Mouse (Mus musculus) small intestine, adult 10 weeks (tissue): Measurements from ENCODE around the gene Tex46. TPM values are rescaled to one million over a fixed set of nuclear protein-coding genes. Genes with fewer than 3 reads are reported as not detected.

Experiments
- polyA plus RNA-seq: library from polyadenylated mRNA; stranded (reverse); fragments of 350-450 nt; fragmentation: Illumina TruSeq; extraction: RNeasy Lipid Tissue Mini Kit (QIAGEN cat#74804); gene quantifications from one replicate; pipeline ENCODE4 v1.2.3, GENCODE M21; 2014; ENCODE audit warnings: low replicate concordance

The Tex46 gene
- polyA plus RNA-seq: not detected

DNA sequence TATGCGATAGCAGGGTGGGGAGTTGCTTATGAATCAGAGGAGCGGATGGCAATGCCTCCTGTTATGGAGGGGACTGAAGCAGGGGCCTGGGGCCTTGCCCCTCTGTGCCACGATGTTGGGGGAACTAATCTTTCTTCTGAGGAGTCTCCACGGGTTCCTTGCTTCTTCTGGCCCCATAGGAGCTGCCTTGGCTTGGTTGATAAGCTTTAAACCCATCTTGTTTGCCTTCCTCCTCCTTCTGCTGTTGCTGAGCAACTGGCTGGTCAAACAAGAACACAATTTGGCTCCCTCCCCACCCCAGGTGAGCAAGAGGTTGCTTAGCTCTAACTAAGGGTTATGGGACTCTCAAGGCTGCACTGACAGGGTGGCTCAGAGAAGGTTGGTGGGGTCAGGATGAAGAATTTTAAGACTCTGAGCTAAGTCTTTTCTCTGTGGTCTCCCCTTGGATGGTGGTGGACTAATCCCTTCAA, at the start of gene Tex46:
TSS of gene Tex46 (plus strand) at position 51 of the 470 bp plus-strand sequence.

DNA sequence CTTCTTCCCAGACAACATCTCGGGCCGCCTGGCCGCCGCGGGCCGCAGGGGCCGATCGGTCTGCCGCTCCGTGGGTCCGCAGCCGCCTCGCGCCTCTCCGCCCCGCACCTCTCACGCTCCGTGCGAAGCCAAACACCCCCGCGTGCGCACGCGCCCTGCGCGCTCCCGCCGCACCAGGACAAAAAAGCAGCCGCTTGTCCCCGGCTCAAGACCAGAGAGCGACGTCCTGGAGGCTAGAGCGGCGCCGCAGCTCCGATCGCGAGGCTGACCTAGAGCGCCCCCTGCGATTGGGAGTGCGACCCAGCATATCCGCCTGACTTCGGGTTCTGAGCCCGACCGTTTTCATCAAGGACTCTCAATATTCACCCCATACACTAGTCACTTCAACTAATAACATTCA, 7.7 kb upstream of the Tex46 start, which contains the start of gene Kdm1a:
TSS of gene Kdm1a (minus strand) at position 156 of the 400 bp plus-strand sequence.

DNA sequence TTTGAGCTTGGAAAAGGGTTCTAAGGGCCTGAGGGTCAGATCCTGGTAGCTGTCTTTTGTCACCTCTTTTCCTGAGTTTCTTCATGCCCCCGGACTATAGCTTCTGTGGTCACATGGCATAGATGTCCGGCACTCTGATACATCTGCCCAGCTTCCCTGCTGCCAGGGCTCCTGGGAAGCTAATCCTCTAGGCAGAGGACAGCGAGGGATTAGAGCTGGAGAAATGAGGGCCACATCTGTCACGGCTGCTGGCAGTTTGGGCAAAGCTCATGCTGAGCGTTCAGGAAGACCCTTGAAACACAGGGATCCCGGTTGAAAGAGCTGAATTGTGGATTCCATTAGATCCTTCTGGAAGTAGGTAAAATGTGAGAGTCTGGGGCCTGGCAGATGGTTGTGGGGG, 12.2 kb downstream of the Tex46 start, which contains the start of gene Lactbl1:
TSS of gene Lactbl1 (plus strand) at position 234 of the 400 bp plus-strand sequence.

Other genes with a start within 250 kb of the Tex46 start
- not detected for gene Htr1d, start 186.9 kb upstream of the Tex46 start, polyA plus RNA-seq
- 1.3 TPM for gene 6030445D17Rik, start 148.2 kb upstream of the Tex46 start, polyA plus RNA-seq
- 107 TPM for gene Luzp1, start 140.7 kb upstream of the Tex46 start, polyA plus RNA-seq
- gene Kdm1a, start 7.7 kb upstream of the Tex46 start, polyA plus RNA-seq: 57.2 TPM
- not detected for gene Lactbl1, start 12.2 kb downstream of the Tex46 start, polyA plus RNA-seq
- 1.7 TPM for gene Ephb2, start 225.6 kb downstream of the Tex46 start, polyA plus RNA-seq